Mouse (Mus musculus): Measurements from ENCODE around the gene Igsf6. TPM values are rescaled to one million over a fixed set of nuclear protein-coding genes. Genes with fewer than 3 reads are reported as not detected.

The Igsf6 gene
- polyA plus RNA-seq, 1 experiment from 2014 or later, result 0.96 TPM

DNA sequence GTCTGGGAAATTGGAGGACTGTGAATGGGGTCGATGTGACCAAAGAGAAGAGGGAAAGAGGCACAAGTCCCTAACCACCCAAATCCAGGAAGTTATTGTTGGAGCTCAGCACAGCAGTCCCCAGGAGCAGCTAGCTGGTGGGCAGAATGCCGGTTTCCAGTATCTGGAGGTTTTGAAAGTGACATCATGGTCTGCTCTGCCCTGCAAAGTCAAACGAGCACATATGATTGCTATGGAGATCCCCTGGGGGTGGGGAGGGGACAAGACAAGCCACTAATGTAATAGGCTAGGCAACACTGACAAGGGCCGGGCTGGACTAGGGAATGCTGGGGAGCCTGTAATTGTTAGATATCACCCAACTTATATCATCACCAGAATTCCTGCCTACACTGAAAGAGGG is 11.1 kb upstream of the Igsf6 start:
- ATAC-seq (ENCODE audit: low FRiP score) (0 out of 2 replicates have a peak, but pooled peaks have one; percentile 40), DNase-seq (ENCODE audit: low spot score, missing footprints) (no peak)
- no peaks in the 10 kb centered on the region for H3K27me3 ChIP-seq (ENCODE audit: control insufficient read depth, insufficient read depth, low read length)
- H3K9ac ChIP-seq (ENCODE audit: low read length), result no peak overlapping the region
- H3K36me3 ChIP-seq (ENCODE audit: control insufficient read depth, insufficient read depth, low read length), result no peaks in the 10 kb centered on the region
- no peaks in the 10 kb centered on the region for H3K9me3 ChIP-seq (ENCODE audit: control insufficient read depth, low read length)
- no peak overlapping the region for H3K4me3 ChIP-seq (ENCODE audit: low read depth, low read length)
- WGBS, result 28% methylated on average over 4 of the region's 4 CpGs
- no peak overlapping the region for H3K27ac ChIP-seq (ENCODE audit: low read depth, low read length)
- H3K4me1 ChIP-seq (ENCODE audit: control insufficient read depth, insufficient read depth, low read length), result no peaks in the 10 kb centered on the region
- no peak overlapping the region for H3K4me2 ChIP-seq

DNA sequence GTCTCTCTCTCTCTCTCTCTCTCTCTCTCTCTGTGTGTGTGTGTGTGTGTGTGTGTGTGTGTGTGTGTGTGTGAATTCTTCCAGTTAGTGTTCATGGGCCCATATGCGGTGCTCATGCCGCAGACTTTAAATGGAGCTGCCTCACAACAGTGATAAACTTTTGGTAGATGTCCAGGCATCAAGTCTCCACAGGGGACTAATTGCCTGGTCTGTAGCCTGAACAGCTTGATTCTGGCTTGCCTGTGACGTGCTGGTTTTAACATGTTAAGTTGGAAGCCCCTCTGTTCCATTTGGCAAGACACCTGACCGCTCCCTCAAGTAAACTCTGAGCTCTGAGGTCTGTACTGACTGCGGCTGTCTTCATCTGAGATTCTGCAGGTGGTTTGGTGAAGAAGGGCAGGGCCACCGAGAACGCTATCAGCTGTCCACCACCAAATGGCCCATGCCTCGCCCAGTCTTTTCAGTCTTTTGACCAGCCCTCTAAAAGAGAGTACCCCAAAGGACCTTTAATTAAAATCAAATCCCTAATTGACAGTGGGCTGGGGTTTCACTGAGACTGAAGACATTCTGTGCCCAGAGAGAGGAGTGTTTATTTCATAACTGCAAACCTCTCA is 10.6 kb upstream of the Igsf6 start:
- Histone ChIP-seq H3K4me3 (ENCODE audit: low read depth, low read length) (no peak overlapping the region), H3K9me3 (ENCODE audit: control insufficient read depth, low read length) (no peaks in the 10 kb centered on the region), H3K27ac (ENCODE audit: low read depth, low read length) (no peak overlapping the region), H3K4me1 (ENCODE audit: control insufficient read depth, insufficient read depth, low read length) (no peaks in the 10 kb centered on the region), H3K27me3 (ENCODE audit: control insufficient read depth, insufficient read depth, low read length) (no peaks in the 10 kb centered on the region), H3K9ac (ENCODE audit: low read length) (no peak overlapping the region), H3K36me3 (ENCODE audit: control insufficient read depth, insufficient read depth, low read length) (no peaks in the 10 kb centered on the region), H3K4me2 (no peak overlapping the region)
- WGBS, result 78% methylated on average over 8 of the region's 8 CpGs
- DNase-seq (ENCODE audit: low spot score, missing footprints), result no peak
- ATAC-seq (ENCODE audit: low FRiP score), result no peak

DNA sequence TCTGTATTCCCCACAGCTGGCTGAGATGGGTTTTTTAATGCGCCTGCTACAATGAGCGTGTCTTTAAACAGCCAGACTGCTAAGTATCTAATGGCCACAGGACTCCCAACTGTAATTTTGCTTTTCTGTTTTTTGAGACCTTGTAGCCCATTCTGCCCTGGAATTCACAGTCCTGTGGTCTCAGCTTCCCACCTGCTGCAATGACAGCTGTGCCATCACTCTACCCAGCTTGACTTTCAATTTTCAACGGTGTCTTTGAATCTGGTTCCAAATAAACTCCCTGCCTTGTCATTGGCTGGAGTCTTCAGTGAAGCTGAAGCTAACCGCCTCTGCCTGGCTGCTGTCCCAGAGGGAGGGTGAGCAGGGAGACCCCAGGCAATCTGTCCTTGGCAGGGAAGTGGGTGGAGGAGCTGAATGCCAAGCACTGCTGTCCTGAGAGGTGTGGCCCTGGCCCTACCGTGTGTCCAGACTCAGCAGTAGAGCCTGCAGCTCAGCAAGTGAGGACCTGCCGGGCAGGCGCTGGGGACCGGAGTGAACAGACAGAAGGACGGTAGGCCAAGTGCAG is 8.7 kb upstream of the Igsf6 start:
- DNase-seq (ENCODE audit: low spot score, missing footprints) (no peak), ATAC-seq (ENCODE audit: low FRiP score) (no peak)
- Histone ChIP-seq H3K9ac (ENCODE audit: low read length) (no peak overlapping the region), H3K9me3 (ENCODE audit: control insufficient read depth, low read length) (no peaks in the 10 kb centered on the region), H3K27me3 (ENCODE audit: control insufficient read depth, insufficient read depth, low read length) (no peaks in the 10 kb centered on the region), H3K4me2 (no peak overlapping the region), H3K36me3 (ENCODE audit: control insufficient read depth, insufficient read depth, low read length) (peaks cover 2% of the 10 kb centered on the region; the same call in 1 of the 2 replicates), H3K4me3 (ENCODE audit: low read depth, low read length) (no peak overlapping the region), H3K4me1 (ENCODE audit: control insufficient read depth, insufficient read depth, low read length) (no peaks in the 10 kb centered on the region), H3K27ac (ENCODE audit: low read depth, low read length) (no peak overlapping the region)
- 85% methylated on average over 9 of the region's 9 CpGs for WGBS

DNA sequence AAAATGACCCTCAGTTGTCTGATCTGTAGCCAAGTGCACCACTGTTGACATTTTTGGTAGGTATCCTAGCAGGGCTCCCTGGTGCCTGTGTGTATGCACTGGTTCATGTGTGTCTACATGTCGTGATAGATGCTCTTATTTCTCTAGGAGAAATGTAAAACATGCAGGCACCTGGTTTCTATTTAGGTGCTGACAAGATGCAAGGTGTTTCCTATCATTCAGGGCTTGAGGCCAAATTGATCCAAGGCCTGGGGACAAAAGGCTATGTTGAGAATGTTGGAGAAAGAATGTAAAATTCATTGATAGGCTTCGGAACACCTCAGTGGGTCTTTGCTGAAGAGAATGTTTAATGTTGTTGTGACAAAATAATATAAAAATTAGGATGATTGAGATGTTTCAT is 7.4 kb upstream of the Igsf6 start:
- 90% methylated on average over 2 of the region's 2 CpGs for WGBS
- peaks cover 5% of the 10 kb centered on the region; the same call in 1 of the 2 replicates for H3K36me3 ChIP-seq (ENCODE audit: control insufficient read depth, insufficient read depth, low read length)
- no peak overlapping the region for H3K4me3 ChIP-seq (ENCODE audit: low read depth, low read length)
- H3K27me3 ChIP-seq (ENCODE audit: control insufficient read depth, insufficient read depth, low read length), result no peaks in the 10 kb centered on the region
- no peaks in the 10 kb centered on the region for H3K9me3 ChIP-seq (ENCODE audit: control insufficient read depth, low read length)
- no peak overlapping the region for H3K27ac ChIP-seq (ENCODE audit: low read depth, low read length)
- H3K9ac ChIP-seq (ENCODE audit: low read length), result no peak overlapping the region
- no peak for DNase-seq (ENCODE audit: low spot score, missing footprints)
- ATAC-seq (ENCODE audit: low FRiP score), result no peak
- no peaks in the 10 kb centered on the region for H3K4me1 ChIP-seq (ENCODE audit: control insufficient read depth, insufficient read depth, low read length)
- no peak overlapping the region for H3K4me2 ChIP-seq

DNA sequence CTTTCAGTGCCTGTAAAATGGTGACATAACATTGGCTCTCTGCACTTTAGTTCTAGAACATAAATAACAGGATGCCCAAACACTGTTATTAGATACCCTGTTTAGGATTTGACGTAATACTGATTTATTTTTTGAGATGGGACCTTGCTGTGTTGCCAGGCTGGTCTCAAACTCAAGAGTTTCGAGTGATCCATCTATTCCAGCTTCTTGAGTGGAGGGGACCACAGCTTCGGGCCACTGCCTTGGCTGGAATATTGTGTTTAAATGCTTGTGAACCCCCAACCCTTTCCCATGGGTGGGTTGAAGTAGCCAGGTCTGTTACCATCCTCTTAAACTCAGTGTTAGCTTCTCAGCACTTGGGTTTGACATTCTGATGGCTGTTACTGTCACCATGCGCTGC is 7.0 kb upstream of the Igsf6 start, which contains the start of gene Otoa:
TSS of gene Otoa (plus strand) at position 301 of the 400 bp plus-strand sequence.
- H3K9ac ChIP-seq (ENCODE audit: low read length), result no peak within 1 kb of the TSS

DNA sequence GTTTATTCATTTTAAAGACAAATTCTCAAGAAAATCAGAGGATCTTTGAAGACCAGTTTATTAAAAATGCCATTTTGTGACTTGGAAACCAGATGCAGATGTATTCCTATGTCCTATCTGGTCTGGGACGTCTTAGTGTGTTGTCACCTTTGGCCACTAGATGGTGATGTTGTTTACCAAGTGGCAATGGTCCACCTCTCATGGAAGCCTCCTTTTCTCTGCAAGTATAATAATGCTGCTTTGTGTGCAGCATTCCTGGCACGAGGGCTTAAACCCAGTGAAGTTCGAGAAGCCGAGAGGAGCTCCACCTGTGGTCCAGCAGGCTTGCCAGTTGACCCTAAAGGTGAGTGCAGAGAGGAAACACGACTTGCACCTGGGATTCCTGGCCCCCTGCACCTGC is 3.5 kb upstream of the Igsf6 start:
- 16% methylated on average over 5 of the region's 5 CpGs for WGBS

More for the DNA sequence above, 7.0 kb upstream of the Igsf6 start, which contains the start of gene Otoa:
- 91% methylated on average over 4 of the region's 4 CpGs for WGBS
- peaks cover 7% of the 10 kb centered on the region; the same call in 1 of the 2 replicates for H3K36me3 ChIP-seq (ENCODE audit: control insufficient read depth, insufficient read depth, low read length)
- no peaks in the 10 kb centered on the region for H3K9me3 ChIP-seq (ENCODE audit: control insufficient read depth, low read length)
- no peaks in the 10 kb centered on the region for H3K4me1 ChIP-seq (ENCODE audit: control insufficient read depth, insufficient read depth, low read length)
- H3K27ac ChIP-seq (ENCODE audit: low read depth, low read length), result no peak within 1 kb of the TSS
- DNase-seq (ENCODE audit: low spot score, missing footprints), result no peak
- H3K4me2 ChIP-seq, result no peak within 1 kb of the TSS
- no peak within 1 kb of the TSS for H3K4me3 ChIP-seq (ENCODE audit: low read depth, low read length)
- H3K27me3 ChIP-seq (ENCODE audit: control insufficient read depth, insufficient read depth, low read length), result no peaks in the 10 kb centered on the region
- ATAC-seq (ENCODE audit: low FRiP score), result no peak

DNA sequence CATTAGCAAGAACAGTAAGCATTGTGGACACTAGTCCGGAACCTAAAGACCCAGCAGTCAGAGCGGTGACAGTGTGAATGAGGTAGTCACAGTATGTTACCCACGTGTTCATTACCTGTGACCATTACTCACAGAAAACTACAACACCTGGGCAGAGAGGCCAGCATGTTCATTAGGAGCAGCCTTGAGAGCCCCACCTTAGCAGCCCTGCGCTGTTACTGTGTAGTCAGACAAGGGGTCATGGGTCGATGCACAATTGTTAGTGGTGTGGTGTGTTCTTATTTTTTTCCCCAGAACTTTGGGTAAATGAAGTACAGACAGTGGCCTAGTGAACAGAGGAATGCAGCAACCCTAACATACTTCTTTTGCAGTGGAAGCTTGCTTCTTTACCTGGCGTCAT is 2.9 kb upstream of the Igsf6 start:
- no peaks in the 10 kb centered on the region for H3K9me3 ChIP-seq (ENCODE audit: control insufficient read depth, low read length)
- DNase-seq (ENCODE audit: low spot score, missing footprints), result no peak
- no peak overlapping the region for H3K27ac ChIP-seq (ENCODE audit: low read depth, low read length)
- no peaks in the 10 kb centered on the region for H3K27me3 ChIP-seq (ENCODE audit: control insufficient read depth, insufficient read depth, low read length)
- 88% methylated on average over 6 of the region's 6 CpGs for WGBS
- H3K36me3 ChIP-seq (ENCODE audit: control insufficient read depth, insufficient read depth, low read length), result peaks cover 7% of the 10 kb centered on the region; the same call in 1 of the 2 replicates
- no peak overlapping the region for H3K4me3 ChIP-seq (ENCODE audit: low read depth, low read length)
- no peak for ATAC-seq (ENCODE audit: low FRiP score)
- H3K4me2 ChIP-seq, result no peak overlapping the region
- H3K4me1 ChIP-seq (ENCODE audit: control insufficient read depth, insufficient read depth, low read length), result no peaks in the 10 kb centered on the region; the same call in 1 of the 2 replicates
- no peak overlapping the region for H3K9ac ChIP-seq (ENCODE audit: low read length)

More for the DNA sequence above, 3.5 kb upstream of the Igsf6 start:
- Histone ChIP-seq H3K9me3 (ENCODE audit: control insufficient read depth, low read length) (no peaks in the 10 kb centered on the region), H3K4me3 (ENCODE audit: low read depth, low read length) (no peak overlapping the region), H3K36me3 (ENCODE audit: control insufficient read depth, insufficient read depth, low read length) (peaks cover 7% of the 10 kb centered on the region; the same call in 1 of the 2 replicates), H3K27ac (ENCODE audit: low read depth, low read length) (no peak overlapping the region), H3K4me2 (no peak overlapping the region), H3K4me1 (ENCODE audit: control insufficient read depth, insufficient read depth, low read length) (no peaks in the 10 kb centered on the region; the same call in 1 of the 2 replicates), H3K9ac (ENCODE audit: low read length) (no peak overlapping the region), H3K27me3 (ENCODE audit: control insufficient read depth, insufficient read depth, low read length) (no peaks in the 10 kb centered on the region)
- DNase-seq (ENCODE audit: low spot score, missing footprints), result peak; percentile 93
- ATAC-seq (ENCODE audit: low FRiP score), result peak; percentile 78

DNA sequence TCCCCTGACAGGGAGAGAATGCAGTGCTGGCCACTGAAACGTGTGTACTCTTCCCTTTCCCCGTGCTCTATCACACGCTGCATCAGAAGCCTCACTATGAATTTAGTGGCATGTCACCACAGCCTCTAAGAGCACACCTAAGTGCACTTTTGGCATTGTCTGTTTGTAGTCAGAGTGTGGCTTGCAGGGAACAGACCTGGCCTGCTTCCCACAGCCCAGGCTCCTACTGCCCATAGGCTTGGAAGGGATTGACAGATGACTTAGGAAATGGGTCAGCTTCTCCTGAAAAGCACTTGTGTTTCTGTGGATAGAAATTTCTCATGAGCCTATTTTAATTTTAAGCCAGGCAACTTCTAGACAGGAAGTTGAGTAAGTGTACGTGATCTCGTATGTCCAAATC is 1.0 kb upstream of the Igsf6 start:
- no peak for DNase-seq (ENCODE audit: low spot score, missing footprints)
- ATAC-seq (ENCODE audit: low FRiP score), result no peak
- WGBS, result 90% methylated on average over 5 of the region's 5 CpGs
- Histone ChIP-seq H3K9ac (ENCODE audit: low read length) (no peak overlapping the region), H3K36me3 (ENCODE audit: control insufficient read depth, insufficient read depth, low read length) (peaks cover 10% of the 10 kb centered on the region), H3K27ac (ENCODE audit: low read depth, low read length) (no peak overlapping the region), H3K9me3 (ENCODE audit: control insufficient read depth, low read length) (no peaks in the 10 kb centered on the region), H3K27me3 (ENCODE audit: control insufficient read depth, insufficient read depth, low read length) (no peaks in the 10 kb centered on the region), H3K4me1 (ENCODE audit: control insufficient read depth, insufficient read depth, low read length) (no peaks in the 10 kb centered on the region; the same call in 1 of the 2 replicates), H3K4me2 (no peak overlapping the region), H3K4me3 (ENCODE audit: low read depth, low read length) (no peak overlapping the region)

DNA sequence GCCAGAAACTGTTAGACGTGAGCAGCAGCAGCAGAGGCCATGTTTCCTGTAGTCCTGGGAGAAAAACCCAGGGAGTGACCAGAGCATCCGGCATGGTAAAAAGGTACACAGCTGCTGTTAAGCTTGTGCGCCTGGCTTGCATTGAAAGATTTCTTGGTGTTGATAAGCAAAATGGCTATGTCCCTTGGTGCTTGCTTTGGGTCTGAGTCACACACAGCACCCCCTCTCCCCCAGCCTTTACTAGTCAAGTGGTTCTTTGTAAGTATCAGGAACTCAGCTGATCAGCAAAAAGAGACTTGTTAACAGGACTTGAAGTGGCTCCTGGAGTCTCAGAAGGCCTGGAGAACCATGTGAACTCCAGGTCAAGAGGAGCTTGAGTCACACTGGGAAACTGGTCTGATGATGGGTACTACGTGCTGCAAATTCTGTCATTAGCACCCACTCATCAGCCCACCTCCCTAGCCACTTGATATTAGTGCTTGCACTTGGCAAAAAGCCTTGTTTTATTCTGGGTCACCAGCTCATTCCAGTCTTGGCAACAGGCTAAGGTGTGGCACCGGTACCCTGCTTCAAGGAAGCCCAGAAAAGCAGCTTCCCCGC is 529 bp upstream of the Igsf6 start:
- 87% methylated on average over 6 of the region's 6 CpGs for WGBS

More for the DNA sequence above, 529 bp upstream of the Igsf6 start:
- no peaks in the 10 kb centered on the region for H3K27me3 ChIP-seq (ENCODE audit: control insufficient read depth, insufficient read depth, low read length)
- H3K4me2 ChIP-seq, result no peak overlapping the region
- no peak overlapping the region for H3K4me3 ChIP-seq (ENCODE audit: low read depth, low read length)
- H3K9ac ChIP-seq (ENCODE audit: low read length), result no peak overlapping the region
- H3K36me3 ChIP-seq (ENCODE audit: control insufficient read depth, insufficient read depth, low read length), result peaks cover 12% of the 10 kb centered on the region
- ATAC-seq (ENCODE audit: low FRiP score) (no peak), DNase-seq (ENCODE audit: low spot score, missing footprints) (peak; percentile 44)
- H3K4me1 ChIP-seq (ENCODE audit: control insufficient read depth, insufficient read depth, low read length), result no peaks in the 10 kb centered on the region; the same call in 1 of the 2 replicates
- no peaks in the 10 kb centered on the region for H3K9me3 ChIP-seq (ENCODE audit: control insufficient read depth, low read length)
- no peak overlapping the region for H3K27ac ChIP-seq (ENCODE audit: low read depth, low read length)
